ENCODE assay signal across 16 mouse cellular contexts in the genomic region with DNA sequence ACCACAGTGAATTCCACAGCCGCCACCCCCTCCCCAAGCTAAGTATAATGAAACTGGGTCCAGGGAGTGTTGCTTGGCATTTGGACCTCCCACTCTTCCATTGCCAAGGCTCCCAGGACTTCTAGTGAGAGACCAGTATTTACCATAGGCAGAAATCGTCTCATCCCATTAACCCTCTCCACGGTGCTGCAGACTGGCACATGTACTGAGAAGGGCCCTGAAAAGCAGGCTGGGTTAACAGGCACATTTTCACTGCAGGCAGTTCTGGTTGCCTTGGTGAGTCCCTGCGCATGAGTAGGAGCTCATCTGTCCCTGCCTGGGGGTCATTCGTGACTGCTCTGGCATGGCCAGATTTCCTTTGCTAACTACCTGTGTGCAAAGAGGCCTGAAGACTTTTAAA. TPM values are rescaled to one million over a fixed set of nuclear protein-coding genes. Genes with fewer than 3 reads are reported as not detected.
DNase-seq lines count a peak whose midpoint lies in the region; ATAC-seq lines count a peak whose summit lies in the region.
"Had no signal": no experiment of that assay in that cellular context is flagged by ENCODE, and none has a peak within 500 bp of the region (broad histone marks: within the 10 kb centered on the region; RNA-seq: fewer than 3 reads in every experiment).

No protein-coding gene starts in this region.

- H3K4me3 ChIP-seq in hindbrain, embryonic 11.5 days (ENCODE audit: low read depth, low read length): no peak overlapping the region
- H3K4me3 ChIP-seq in hindbrain, embryonic 10.5 days: no peak overlapping the region
- H3K4me3 ChIP-seq in neural tube, embryonic 12.5 days: no peak overlapping the region
- no peak overlapping the region for H3K4me3 ChIP-seq in midbrain, embryonic 16.5 days (ENCODE audit: low read depth, low read length)
- H3K4me3 ChIP-seq: embryonic facial prominence, embryonic 13.5 days; heart, adult 2 months; limb, embryonic 13.5 days; liver, embryonic 15.5 days had no signal

- no peaks in the 10 kb centered on the region for H3K36me3 ChIP-seq in hindbrain, embryonic 11.5 days (ENCODE audit: control insufficient read depth, insufficient read depth, low read length)
- no peaks in the 10 kb centered on the region for H3K36me3 ChIP-seq in hindbrain, embryonic 10.5 days
- no peaks in the 10 kb centered on the region for H3K36me3 ChIP-seq in neural tube, embryonic 12.5 days
- H3K36me3 ChIP-seq in midbrain, embryonic 16.5 days (ENCODE audit: control insufficient read depth, insufficient read depth, low read length): no peaks in the 10 kb centered on the region
- H3K36me3 ChIP-seq: embryonic facial prominence, embryonic 13.5 days; limb, embryonic 13.5 days; liver, embryonic 15.5 days had no signal

- ATAC-seq in hindbrain, embryonic 11.5 days (ENCODE audit: low FRiP score): peak; percentile 25; the same call in 1 of the 2 replicates
- ATAC-seq in neural tube, embryonic 12.5 days (ENCODE audit: low FRiP score, low read depth): peak; percentile 42; the same call in 1 of the 2 replicates
- ATAC-seq in midbrain, embryonic 16.5 days: peak; percentile 63; the same call in 1 of the 2 replicates

- no peak overlapping the region for H3K9ac ChIP-seq in hindbrain, embryonic 11.5 days (ENCODE audit: low read depth, low read length)
- no peak overlapping the region for H3K9ac ChIP-seq in neural tube, embryonic 12.5 days
- H3K9ac ChIP-seq in midbrain, embryonic 16.5 days (ENCODE audit: low read depth, low read length): no peak overlapping the region
- H3K9ac ChIP-seq: embryonic facial prominence, embryonic 13.5 days; limb, embryonic 13.5 days; liver, embryonic 15.5 days had no signal

- intact Hi-C loops in left cerebral cortex, postnatal 36 days (cut with DNase I): no loop called here

- H3K4me1 ChIP-seq in hindbrain, embryonic 11.5 days (replicated peaks; ENCODE audit: control insufficient read depth, insufficient read depth, low read length): no peaks in the 10 kb centered on the region
- peaks cover 10% of the 10 kb centered on the region; the same call in 1 of the 2 replicates for H3K4me1 ChIP-seq in hindbrain, embryonic 10.5 days (replicated peaks)
- H3K4me1 ChIP-seq in neural tube, embryonic 12.5 days: peaks cover 15% of the 10 kb centered on the region; the same call in 1 of the 2 replicates
- peaks cover 3% of the 10 kb centered on the region; the same call in 1 of the 2 replicates for H3K4me1 ChIP-seq in midbrain, embryonic 16.5 days (ENCODE audit: control insufficient read depth, insufficient read depth, low read length)
- H3K4me1 ChIP-seq: liver, embryonic 15.5 days had no signal

- H3K9me3 ChIP-seq in hindbrain, embryonic 11.5 days (ENCODE audit: control insufficient read depth, low read length): no peaks in the 10 kb centered on the region
- H3K9me3 ChIP-seq in hindbrain, embryonic 10.5 days: no peaks in the 10 kb centered on the region
- H3K9me3 ChIP-seq in neural tube, embryonic 12.5 days: no peaks in the 10 kb centered on the region
- H3K9me3 ChIP-seq in midbrain, embryonic 16.5 days (replicated peaks; ENCODE audit: control insufficient read depth, low read length, poor library complexity, severe bottlenecking): no peaks in the 10 kb centered on the region
- H3K9me3 ChIP-seq: embryonic facial prominence, embryonic 13.5 days; limb, embryonic 13.5 days; liver, embryonic 15.5 days had no signal

- 67% methylated on average over 5 of the region's 5 CpGs for WGBS in hindbrain, embryonic 11.5 days
- WGBS in hindbrain, embryonic 10.5 days: 67% methylated on average over 5 of the region's 5 CpGs
- WGBS in neural tube, embryonic 12.5 days: 63% methylated on average over 5 of the region's 5 CpGs
- 47% methylated on average over 5 of the region's 5 CpGs for WGBS in midbrain, embryonic 16.5 days

- H3K4me2 ChIP-seq in hindbrain, embryonic 11.5 days (replicated peaks; ENCODE audit: low read depth, low read length): no peak overlapping the region
- no peak overlapping the region for H3K4me2 ChIP-seq in neural tube, embryonic 12.5 days (replicated peaks)
- H3K4me2 ChIP-seq in midbrain, embryonic 16.5 days (ENCODE audit: low read length): no peak overlapping the region
- H3K4me2 ChIP-seq: embryonic facial prominence, embryonic 13.5 days; limb, embryonic 13.5 days; liver, embryonic 15.5 days had no signal

- H3K27me3 ChIP-seq in hindbrain, embryonic 11.5 days (ENCODE audit: control insufficient read depth, insufficient read depth, low read length): no peaks in the 10 kb centered on the region
- no peaks in the 10 kb centered on the region for H3K27me3 ChIP-seq in hindbrain, embryonic 10.5 days (ENCODE audit: insufficient read depth, poor library complexity, severe bottlenecking)
- no peaks in the 10 kb centered on the region for H3K27me3 ChIP-seq in neural tube, embryonic 12.5 days (replicated peaks)
- H3K27me3 ChIP-seq in midbrain, embryonic 16.5 days (ENCODE audit: control insufficient read depth, insufficient read depth, low read depth, low read length): no peaks in the 10 kb centered on the region
- H3K27me3 ChIP-seq: embryonic facial prominence, embryonic 13.5 days; limb, embryonic 13.5 days; liver, embryonic 15.5 days had no signal

- H3K27ac ChIP-seq in hindbrain, embryonic 11.5 days (ENCODE audit: low read depth, low read length): no peak overlapping the region
- no peak overlapping the region for H3K27ac ChIP-seq in hindbrain, embryonic 10.5 days
- no peak overlapping the region for H3K27ac ChIP-seq in neural tube, embryonic 12.5 days
- no peak overlapping the region for H3K27ac ChIP-seq in midbrain, embryonic 16.5 days (ENCODE audit: low read length)
- H3K27ac ChIP-seq: embryonic facial prominence, embryonic 13.5 days; heart, adult 2 months; limb, embryonic 13.5 days; liver, embryonic 15.5 days had no signal

- no peak for DNase-seq in hindbrain, embryonic 11.5 days (ENCODE audit: low spot score)
- no peak for DNase-seq in hindbrain, embryonic 10.5 days (ENCODE audit: low spot score)
- no peak for DNase-seq in neural tube, embryonic 10.5 days (ENCODE audit: extremely low spot score, low spot score)
- no peak for DNase-seq in layer of hippocampus, postnatal 14 days (ENCODE audit: low spot score in 2 of 2)
- no peak for DNase-seq in left cerebral cortex, postnatal 36 days (ENCODE audit: low spot score in 2 of 2)
- DNase-seq: cerebellum, adult 11 months; heart, adult 2 months; lung, postnatal 14 days; thymus, postnatal 4 days had no signal

RNA-seq across cellular contexts. Expression of a gene that starts 40.4 kb away (rescaled TPM):
- polyA plus RNA-seq in hindbrain, embryonic 11.5 days (2014; fragmentation: Nextera tagmentation; extraction: Ambion mirVana): 17.0 and 19.8 TPM in 2 replicates
- 4.5 and 13.0 TPM in 2 replicates for polyA plus RNA-seq in hindbrain, embryonic 10.5 days (2016; fragmentation: Nextera tagmentation; extraction: Ambion mirVana)
- polyA plus RNA-seq in neural tube, embryonic 12.5 days (2016; fragmentation: Nextera tagmentation; extraction: Ambion mirVana): 30.7 and 32.0 TPM in 2 replicates
- polyA plus RNA-seq in midbrain, embryonic 16.5 days (2015; fragmentation: Nextera tagmentation; extraction: Ambion mirVana): 20.8 and 23.9 TPM in 2 replicates
- 10 to 100 TPM; 79.3 to 93.2 TPM for total RNA-seq in layer of hippocampus, postnatal 14 days (2021)
- 100 to 1,000 TPM; 112 to 136 TPM for total RNA-seq in left cerebral cortex, postnatal 36 days (2021)
- total RNA-seq: common myeloid progenitor, adult 5-6 weeks had no signal
- polyA plus RNA-seq: C2C12 had no signal
